Mouse (Mus musculus) stomach, embryonic 14.5 days (tissue): Measurements from ENCODE around the gene Frmd8. TPM values are rescaled to one million over a fixed set of nuclear protein-coding genes. Genes with fewer than 3 reads are reported as not detected.
A peak's percentile ranks its signal among the peaks of the same experiment; 100 is the strongest.

ENCODE experiments used
- ATAC-seq: fragments of 200-750 bp; cut with Nextera tagmentation; 2 replicates; pipeline ENCODE4 v1.8.0; 2017; ENCODE audit warnings: low read depth, moderate TSS enrichment; ENCODE audit not compliant: insufficient number of reproducible peaks, insufficient read depth, low FRiP score
- H3K27ac ChIP-seq: fragments of 300-500 bp; sonication (generic); 2 replicates; pipeline ENCODE4 v1.5.1; 2014; ENCODE audit warnings: mild to moderate bottlenecking, low read length, moderate library complexity, mixed read lengths
- H3K27me3 ChIP-seq: fragments of 300-500 bp; sonication (generic); 2 replicates; pipeline ENCODE4 v1.6.1; 2014; ENCODE audit warnings: low read length, control low read depth, mixed read lengths; ENCODE audit not compliant: control insufficient read depth, insufficient read depth
- H3K36me3 ChIP-seq: fragments of 300-500 bp; sonication (generic); 2 replicates; pipeline ENCODE4 v1.6.1; 2014; ENCODE audit warnings: mild to moderate bottlenecking, control low read depth, low read length, moderate library complexity, mixed read lengths; ENCODE audit not compliant: control insufficient read depth, insufficient read depth
- H3K4me1 ChIP-seq: fragments of 300-500 bp; sonication (generic); 2 replicates; pipeline ENCODE4 v1.6.1; 2014; ENCODE audit warnings: low read length, control low read depth, mixed read lengths; ENCODE audit not compliant: control insufficient read depth, insufficient read depth
- H3K4me2 ChIP-seq: fragments of 300-500 bp; sonication (generic); replicated peaks from 2 replicates; pipeline ENCODE4 v1.6.1; 2014; ENCODE audit warnings: low read depth, low read length, control low read depth
- H3K4me3 ChIP-seq: fragments of 300-500 bp; sonication (generic); 2 replicates; pipeline ENCODE4 v1.5.1; 2014; ENCODE audit warnings: low read depth, low read length, control low read depth
- H3K9ac ChIP-seq: fragments of 300-500 bp; sonication (generic); replicated peaks from 2 replicates; pipeline ENCODE4 v1.6.1; 2014; ENCODE audit warnings: low read depth, mild to moderate bottlenecking, control low read depth, low read length, moderate library complexity, mixed read lengths
- H3K9me3 ChIP-seq: fragments of 300-500 bp; sonication (generic); 2 replicates; pipeline ENCODE4 v1.6.1; 2016; ENCODE audit warnings: low read depth, low read length, control low read depth; ENCODE audit not compliant: control insufficient read depth
- WGBS: fragments of 180-500 bp; shearing (Covaris S2); extraction: QIAGEN DNeasy Blood & Tissue Kit; methylation state at CpG from one replicate; pipeline ENCODE4 v1.1.7; 2014; 5-methylcytosine and 5-hydroxymethylcytosine counted together
- polyA plus RNA-seq: library from polyadenylated mRNA; unstranded; fragments of >200 nt; fragmentation: Nextera tagmentation; extraction: Ambion mirVana; gene quantifications from 2 replicates; pipeline ENCODE4 v1.2.1, GENCODE M21; 2014

The Frmd8 gene
- polyA plus RNA-seq, 1 experiment from 2014 or later, result 18.3 TPM

- no peak overlapping the region for H3K4me3 ChIP-seq
- no peaks in the 10 kb centered on the region for H3K27me3 ChIP-seq
- no peaks in the 10 kb centered on the region for H3K4me1 ChIP-seq
- ATAC-seq, result no peak
- H3K27ac ChIP-seq, result no peak overlapping the region
- H3K4me2 ChIP-seq, result no peak overlapping the region
- WGBS, result 68% methylated on average over 19 of the region's 19 CpGs
- H3K36me3 ChIP-seq, result no peaks in the 10 kb centered on the region
- no peak overlapping the region for H3K9ac ChIP-seq
- no peaks in the 10 kb centered on the region for H3K9me3 ChIP-seq
Observed at GRCm38 (mm10) chr19:5829958-5830615, 45.0 kb downstream of the Frmd8 start.

- Histone ChIP-seq H3K4me1 (peaks cover 5% of the 10 kb centered on the region; the same call in 1 of the 2 replicates), H3K27me3 (no peaks in the 10 kb centered on the region), H3K9me3 (no peaks in the 10 kb centered on the region), H3K4me2 (no peak overlapping the region), H3K9ac (no peak overlapping the region), H3K36me3 (no peaks in the 10 kb centered on the region), H3K4me3 (no peak overlapping the region), H3K27ac (no peak overlapping the region)
- no peak for ATAC-seq
- WGBS, result 83% methylated on average over 7 of the region's 7 CpGs
Observed at GRCm38 (mm10) chr19:5828905-5829304, 46.2 kb downstream of the Frmd8 start.

- Histone ChIP-seq H3K27ac (no peak overlapping the region), H3K9me3 (no peaks in the 10 kb centered on the region), H3K36me3 (no peaks in the 10 kb centered on the region), H3K4me2 (no peak overlapping the region), H3K4me3 (no peak overlapping the region), H3K9ac (no peak overlapping the region), H3K4me1 (peaks cover 11% of the 10 kb centered on the region), H3K27me3 (no peaks in the 10 kb centered on the region)
- no peak for ATAC-seq
- WGBS, result 93% methylated on average over 3 of the region's 3 CpGs
Observed at GRCm38 (mm10) chr19:5828155-5828554, 46.9 kb downstream of the Frmd8 start.

GRCm38 (mm10) chr19:5827456-5828154, 47.5 kb downstream of the Frmd8 start:
- Histone ChIP-seq H3K4me1 (peaks cover 14% of the 10 kb centered on the region), H3K4me3 (no peak overlapping the region), H3K27me3 (no peaks in the 10 kb centered on the region), H3K27ac (peak overlapping the region; percentile 62; the same call in 1 of the 2 replicates), H3K36me3 (no peaks in the 10 kb centered on the region), H3K9me3 (no peaks in the 10 kb centered on the region), H3K9ac (no peak overlapping the region), H3K4me2 (no peak overlapping the region)
- peak; percentile 57; the same call in 1 of the 2 replicates for ATAC-seq
- WGBS, result 61% methylated on average over 9 of the region's 9 CpGs

GRCm38 (mm10) chr19:5827044-5827443, 48.0 kb downstream of the Frmd8 start:
- no peaks in the 10 kb centered on the region for H3K36me3 ChIP-seq
- no peak overlapping the region for H3K4me3 ChIP-seq
- H3K27me3 ChIP-seq, result no peaks in the 10 kb centered on the region
- no peak for ATAC-seq
- H3K9ac ChIP-seq, result no peak overlapping the region
- H3K9me3 ChIP-seq, result no peaks in the 10 kb centered on the region
- peaks cover 20% of the 10 kb centered on the region for H3K4me1 ChIP-seq
- WGBS, result 57% methylated on average over 6 of the region's 6 CpGs
- H3K27ac ChIP-seq, result peak overlapping the region; percentile 62; the same call in 1 of the 2 replicates
- no peak overlapping the region for H3K4me2 ChIP-seq

GRCm38 (mm10) chr19:5826731-5827002, 48.4 kb downstream of the Frmd8 start:
- no peak overlapping the region for H3K4me2 ChIP-seq
- no peak overlapping the region for H3K9ac ChIP-seq
- ATAC-seq, result no peak
- H3K27ac ChIP-seq, result peak overlapping the region; percentile 62; the same call in 1 of the 2 replicates
- no peaks in the 10 kb centered on the region for H3K9me3 ChIP-seq
- H3K27me3 ChIP-seq, result no peaks in the 10 kb centered on the region
- H3K4me1 ChIP-seq, result peaks cover 21% of the 10 kb centered on the region
- H3K36me3 ChIP-seq, result no peaks in the 10 kb centered on the region
- WGBS, result 78% methylated on average over 4 of the region's 4 CpGs
- H3K4me3 ChIP-seq, result no peak overlapping the region

- Histone ChIP-seq H3K4me1 (peaks cover 21% of the 10 kb centered on the region), H3K27ac (no peak overlapping the region), H3K4me2 (no peak overlapping the region), H3K27me3 (no peaks in the 10 kb centered on the region), H3K36me3 (no peaks in the 10 kb centered on the region), H3K4me3 (no peak overlapping the region), H3K9me3 (no peaks in the 10 kb centered on the region), H3K9ac (no peak overlapping the region)
- WGBS, result 88% methylated on average over 5 of the region's 5 CpGs
- ATAC-seq, result no peak
Observed at GRCm38 (mm10) chr19:5825901-5826730, 49.0 kb downstream of the Frmd8 start.

- Histone ChIP-seq H3K9me3 (no peaks in the 10 kb centered on the region), H3K4me2 (no peak overlapping the region), H3K4me1 (peaks cover 21% of the 10 kb centered on the region), H3K36me3 (no peaks in the 10 kb centered on the region), H3K27ac (no peak overlapping the region; the same call in 1 of the 2 replicates), H3K9ac (no peak overlapping the region), H3K4me3 (no peak overlapping the region), H3K27me3 (no peaks in the 10 kb centered on the region)
- WGBS, result 74% methylated on average over 10 of the region's 10 CpGs
- no peak for ATAC-seq
Observed at GRCm38 (mm10) chr19:5824826-5825617, 50.1 kb downstream of the Frmd8 start.
